7 mouse cellular contexts compared by ENCODE assay signal in the genomic region with DNA sequence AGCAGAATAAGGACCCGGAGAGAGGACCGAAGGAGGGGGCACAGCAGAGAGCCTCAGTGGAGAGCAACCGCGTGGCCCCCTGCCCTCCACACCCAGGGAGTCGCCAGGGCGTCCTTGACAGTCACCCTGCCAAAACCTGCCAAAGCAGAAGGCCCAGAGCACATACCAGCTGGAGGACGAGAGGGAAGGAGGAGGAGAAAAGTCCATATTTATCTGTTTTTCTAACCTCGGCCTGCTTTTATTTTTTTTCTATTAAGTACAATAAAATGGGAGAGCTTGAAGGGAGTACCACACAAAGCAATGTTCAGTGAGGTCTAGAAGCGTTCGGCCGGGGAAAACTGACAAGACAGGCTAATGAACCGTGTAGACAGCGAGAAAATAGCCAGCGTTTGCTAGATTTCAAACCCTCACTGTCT. TPM values are rescaled to one million over a fixed set of nuclear protein-coding genes. Genes with fewer than 3 reads are reported as not detected.
DNase-seq lines count a peak whose midpoint lies in the region; ATAC-seq lines count a peak whose summit lies in the region.

No protein-coding gene starts in this region.

- H3K27me3 ChIP-seq in forebrain, embryonic 11.5 days (ENCODE audit: control insufficient read depth, insufficient read depth, low read length): peaks cover 47% of the 10 kb centered on the region
- no peaks in the 10 kb centered on the region for H3K27me3 ChIP-seq in hindbrain, embryonic 15.5 days
- H3K27me3 ChIP-seq in neural tube, embryonic 12.5 days (replicated peaks): no peaks in the 10 kb centered on the region

- DNase-seq in NIH3T3 (ENCODE audit: low read depth): peak; percentile 46
- peak; percentile 60 for DNase-seq in adrenal gland, adult 8-10 months
- no peak for DNase-seq in forebrain, embryonic 11.5 days (ENCODE audit: low spot score)
- DNase-seq in right cerebral cortex, postnatal 25 days: no peak
- DNase-seq in B cell, adult 2 months: no peak

- no peak; the same call in 1 of the 2 replicates for ATAC-seq in forebrain, embryonic 11.5 days (replicated peaks; ENCODE audit: low FRiP score)
- peak; percentile 65; the same call in 1 of the 2 replicates for ATAC-seq in hindbrain, embryonic 15.5 days (ENCODE audit: low FRiP score, low read depth)
- no peak for ATAC-seq in neural tube, embryonic 12.5 days (ENCODE audit: low FRiP score, low read depth)

- H3K4me2 ChIP-seq in forebrain, embryonic 11.5 days (ENCODE audit: low read depth, low read length, severe bottlenecking): peak overlapping the region; percentile 31; the same call in 1 of the 2 replicates
- H3K4me2 ChIP-seq in hindbrain, embryonic 15.5 days: peak overlapping the region; percentile 95
- peak overlapping the region; percentile 92 for H3K4me2 ChIP-seq in neural tube, embryonic 12.5 days (replicated peaks)

- no peaks in the 10 kb centered on the region for H3K9me3 ChIP-seq in forebrain, embryonic 11.5 days (ENCODE audit: control insufficient read depth, low read length)
- H3K9me3 ChIP-seq in hindbrain, embryonic 15.5 days: no peaks in the 10 kb centered on the region
- no peaks in the 10 kb centered on the region for H3K9me3 ChIP-seq in neural tube, embryonic 12.5 days

- 3% methylated on average over 14 of the region's 14 CpGs for WGBS in forebrain, embryonic 11.5 days
- WGBS in hindbrain, embryonic 15.5 days: 10% methylated on average over 14 of the region's 14 CpGs
- 4% methylated on average over 14 of the region's 14 CpGs for WGBS in neural tube, embryonic 12.5 days

- no peak overlapping the region for H3K9ac ChIP-seq in forebrain, embryonic 11.5 days (ENCODE audit: low read length)
- H3K9ac ChIP-seq in hindbrain, embryonic 15.5 days: peak overlapping the region; percentile 98
- peak overlapping the region; percentile 100 for H3K9ac ChIP-seq in neural tube, embryonic 12.5 days

- no peak overlapping the region for H3K27ac ChIP-seq in forebrain, embryonic 11.5 days (ENCODE audit: low read depth, low read length)
- H3K27ac ChIP-seq in hindbrain, embryonic 15.5 days (replicated peaks): peak overlapping the region; percentile 100
- H3K27ac ChIP-seq in neural tube, embryonic 12.5 days: peak overlapping the region; percentile 51; the same call in 1 of the 2 replicates

- no peaks in the 10 kb centered on the region for H3K36me3 ChIP-seq in forebrain, embryonic 11.5 days (ENCODE audit: control insufficient read depth, insufficient read depth, low read length)
- H3K36me3 ChIP-seq in hindbrain, embryonic 15.5 days: no peaks in the 10 kb centered on the region
- peaks cover 17% of the 10 kb centered on the region; the same call in 1 of the 2 replicates for H3K36me3 ChIP-seq in neural tube, embryonic 12.5 days

- peaks cover 17% of the 10 kb centered on the region; the same call in 1 of the 2 replicates for H3K4me1 ChIP-seq in forebrain, embryonic 11.5 days (replicated peaks; ENCODE audit: control insufficient read depth, insufficient read depth, low read length)
- peaks cover 48% of the 10 kb centered on the region for H3K4me1 ChIP-seq in hindbrain, embryonic 15.5 days (replicated peaks)
- peaks cover 67% of the 10 kb centered on the region for H3K4me1 ChIP-seq in neural tube, embryonic 12.5 days

- no peak overlapping the region for H3K4me3 ChIP-seq in forebrain, embryonic 11.5 days (ENCODE audit: low read depth, low read length)
- peak overlapping the region; percentile 89 for H3K4me3 ChIP-seq in hindbrain, embryonic 15.5 days
- peak overlapping the region; percentile 34 for H3K4me3 ChIP-seq in neural tube, embryonic 12.5 days

RNA-seq across cellular contexts. Expression of gene Meis1, which starts 8.4 kb away (rescaled TPM):
- 10 to 100 TPM; 47.3 to 67.8 (median 55.1) TPM for total RNA-seq in adrenal gland, adult 8-10 months (2022)
- 29.9 and 34.1 TPM in 2 replicates for polyA plus RNA-seq in forebrain, embryonic 11.5 days (2014; fragmentation: Nextera tagmentation; extraction: Ambion mirVana)
- 159 and 178 TPM in 2 replicates for polyA plus RNA-seq in hindbrain, embryonic 15.5 days (2015; fragmentation: Nextera tagmentation; extraction: Ambion mirVana)
- polyA plus RNA-seq in neural tube, embryonic 12.5 days (2016; fragmentation: Nextera tagmentation; extraction: Ambion mirVana): 188 and 191 TPM in 2 replicates

Comparison
In these comparisons a context has a peak if more than half of its experiments do, and no peak if none do; other contexts are left out.
1. DNase-seq: peak in NIH3T3 (single experiment) and adrenal gland, adult 8-10 months (single experiment); none in forebrain, embryonic 11.5 days (single experiment), right cerebral cortex, postnatal 25 days (single experiment) and B cell, adult 2 months (0 of 2).
2. H3K4me2 ChIP-seq: peak in every context shown above with its lines; median percentile 95 in hindbrain, embryonic 15.5 days; 92 in neural tube, embryonic 12.5 days; 31 in forebrain, embryonic 11.5 days.